Mouse (Mus musculus): ENCODE results near the gene Anapc2. TPM values are rescaled to one million over a fixed set of nuclear protein-coding genes. Genes with fewer than 3 reads are reported as not detected.

The Anapc2 gene
- total RNA-seq, 2 experiments from 2014 or later: 84.6 to 84.7 TPM

DNA sequence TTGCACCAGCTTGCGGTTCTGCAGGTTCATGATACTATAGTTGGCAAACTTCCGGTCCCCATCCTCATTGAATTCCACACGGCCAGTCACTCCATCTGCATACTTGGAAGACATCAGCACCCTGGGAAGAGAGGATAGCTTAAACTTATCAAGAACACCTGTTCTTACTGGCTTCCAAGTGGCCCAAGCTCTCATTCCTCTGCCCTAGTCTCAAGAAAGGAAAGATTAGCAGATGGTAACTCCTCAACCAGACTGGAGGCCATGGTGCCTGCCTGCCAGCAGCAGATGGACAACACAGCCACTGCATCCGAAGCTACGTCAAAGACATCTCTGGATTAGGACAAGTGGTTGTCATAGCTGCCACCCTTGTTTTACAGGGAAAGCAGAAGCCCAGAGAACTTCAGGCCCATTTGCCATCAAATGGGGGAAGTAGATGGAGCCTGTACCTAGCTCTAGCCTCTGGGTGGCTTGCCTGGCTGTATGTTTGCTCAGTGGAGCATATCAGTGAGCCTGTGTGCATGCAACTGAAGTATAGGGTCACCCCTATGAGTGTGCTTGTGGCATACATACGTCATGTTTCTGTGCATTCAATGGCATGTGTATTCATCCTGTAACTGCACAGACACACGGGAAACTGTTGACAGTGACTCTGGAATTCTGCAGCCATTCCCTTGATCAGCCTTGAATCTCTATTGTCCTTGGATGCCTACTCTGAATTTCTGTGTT is 31.8 kb downstream of the Anapc2 start:
- TF ChIP-seq CTCF (conservative IDR thresholded peaks at IDR 0.05): no peak
- H3K4me3 ChIP-seq: no peak overlapping the region; the same call in 1 of the 2 replicates
- DNase-seq (ENCODE audit: low spot score in 2 of 2): peak in 1 of 2 experiments; percentile 16
- H3K27ac ChIP-seq: peak overlapping the region; percentile 48; the same call in 1 of the 2 replicates

DNA sequence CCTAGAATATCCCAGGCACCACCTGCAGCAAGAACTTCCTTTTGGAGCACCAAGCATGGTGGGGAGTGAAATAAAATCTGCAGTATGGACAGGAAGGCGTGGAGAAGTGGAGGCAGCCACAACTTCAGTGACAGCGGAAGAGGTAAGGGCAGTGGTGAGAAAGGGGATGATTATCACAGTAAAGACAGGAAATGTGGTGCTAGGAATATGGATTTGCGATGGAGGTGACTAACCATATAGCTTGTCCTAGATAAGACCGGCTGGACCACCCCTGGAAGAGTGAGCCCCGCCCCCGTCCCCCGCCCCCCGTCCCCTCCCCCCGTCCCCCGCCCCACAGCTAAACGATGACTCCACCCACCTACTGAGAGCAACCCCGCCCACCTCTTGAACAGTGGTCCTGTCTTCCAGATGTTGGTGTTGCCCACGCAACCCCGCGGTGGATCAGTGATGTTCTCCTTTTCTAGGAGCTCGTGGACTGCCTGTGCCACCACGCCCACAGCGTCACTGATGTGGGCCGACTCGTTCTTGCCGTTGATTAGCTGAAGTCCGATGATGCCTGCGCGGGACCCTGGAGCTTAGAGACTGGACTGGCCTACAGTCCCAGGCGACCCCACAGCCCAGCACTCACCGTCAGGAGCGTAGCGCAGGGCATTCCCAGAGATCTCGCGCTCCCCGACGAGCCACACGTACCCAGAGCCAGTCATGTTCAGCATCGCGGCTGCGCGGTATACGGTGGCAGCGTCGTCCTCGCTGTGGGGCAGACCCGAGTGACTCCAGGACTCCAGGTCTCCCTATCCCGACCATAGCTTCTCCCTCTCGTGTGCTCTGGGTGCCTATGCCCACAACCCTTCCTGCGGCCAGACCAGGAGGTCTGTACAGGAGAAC is 32.6 kb downstream of the Anapc2 start:
- Histone ChIP-seq H3K27ac (peak overlapping the region; percentile 51; the same call in 1 of the 2 replicates), H3K4me3 (peak overlapping the region; percentile 46)
- no peak for TF ChIP-seq CTCF (conservative IDR thresholded peaks at IDR 0.05)
- peak in 1 of 2 experiments; percentile 10 for DNase-seq (ENCODE audit: low spot score in 2 of 2)

DNA sequence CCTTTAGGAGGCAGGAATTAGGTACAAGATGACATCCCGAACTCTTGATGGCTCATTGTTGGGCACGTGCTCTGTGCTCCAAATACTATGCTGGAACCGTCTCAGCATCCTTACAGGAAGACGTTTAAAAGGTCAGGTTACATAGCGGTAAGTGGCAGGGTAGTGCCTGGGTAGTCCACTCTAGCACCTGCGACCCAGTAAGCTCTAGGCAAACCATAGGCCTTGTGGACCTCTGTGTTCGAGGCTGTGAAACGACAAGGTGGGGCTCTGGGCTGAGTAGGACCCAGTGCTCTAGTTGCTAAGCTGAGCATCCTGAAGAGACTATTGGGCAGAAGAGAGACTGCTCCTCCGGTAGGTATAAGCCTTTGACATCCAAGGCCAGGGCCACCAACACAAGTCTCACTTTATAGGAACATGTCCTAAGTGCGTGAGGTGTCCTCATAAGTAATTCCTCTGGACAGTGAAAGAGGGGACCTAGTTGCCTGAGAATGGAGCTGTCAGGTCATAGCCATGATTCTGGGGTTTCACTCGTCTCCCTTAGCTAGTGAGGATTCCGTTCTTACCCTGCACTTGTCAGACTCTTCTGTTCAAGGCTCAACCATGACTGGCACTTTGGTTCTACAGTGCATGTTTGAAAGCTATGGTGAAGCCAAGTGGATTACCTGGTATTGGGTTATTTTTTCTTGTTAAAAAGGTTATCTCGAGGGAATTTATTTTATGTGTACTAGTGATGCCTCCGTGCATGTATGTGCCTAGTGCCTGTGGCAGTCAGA is 33.5 kb downstream of the Anapc2 start:
- Histone ChIP-seq H3K27ac (peak overlapping the region; percentile 51; the same call in 1 of the 2 replicates), H3K4me3 (no peak overlapping the region; the same call in 1 of the 2 replicates)
- DNase-seq (ENCODE audit: low spot score in 2 of 2): no peak
- no peak for TF ChIP-seq CTCF (conservative IDR thresholded peaks at IDR 0.05)

GRCm38 (mm10) chr2:25310180-25310579 is 37.9 kb downstream of the Anapc2 start:
- DNase-seq (ENCODE audit: low spot score in 2 of 2): no peak
- Histone ChIP-seq H3K4me3 (no peak overlapping the region), H3K27ac (no peak overlapping the region)
- no peak for TF ChIP-seq CTCF (conservative IDR thresholded peaks at IDR 0.05)

- DNase-seq (ENCODE audit: low spot score in 2 of 2): no peak
- Histone ChIP-seq H3K4me3 (no peak overlapping the region), H3K27ac (peak overlapping the region; percentile 2; the same call in 1 of the 2 replicates)
- TF ChIP-seq CTCF (conservative IDR thresholded peaks at IDR 0.05): no peak
These were observed 38.7 kb downstream of the Anapc2 start for GRCm38 (mm10) chr2:25310969-25311368.

DNA sequence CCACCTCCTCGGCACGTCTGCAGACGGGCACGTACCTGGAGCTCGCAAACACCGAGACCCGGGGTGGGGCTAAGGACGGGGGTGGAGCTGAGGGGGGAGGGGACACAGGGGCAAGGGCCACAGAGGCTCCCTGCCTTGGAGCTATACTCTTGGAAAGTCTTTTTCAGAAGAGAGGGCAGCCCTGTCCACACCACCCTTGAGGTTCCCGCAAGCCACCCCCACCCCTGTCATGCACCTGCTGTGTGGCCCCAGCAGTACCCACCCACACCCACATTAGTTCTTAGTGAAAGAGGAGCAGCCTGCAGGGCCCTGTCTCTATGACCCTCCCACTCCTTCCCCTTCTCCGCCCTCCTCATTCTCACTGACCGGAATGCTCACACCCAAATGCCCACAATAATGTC is 39.2 kb downstream of the Anapc2 start:
- TF ChIP-seq CTCF (conservative IDR thresholded peaks at IDR 0.05): no peak

DNA sequence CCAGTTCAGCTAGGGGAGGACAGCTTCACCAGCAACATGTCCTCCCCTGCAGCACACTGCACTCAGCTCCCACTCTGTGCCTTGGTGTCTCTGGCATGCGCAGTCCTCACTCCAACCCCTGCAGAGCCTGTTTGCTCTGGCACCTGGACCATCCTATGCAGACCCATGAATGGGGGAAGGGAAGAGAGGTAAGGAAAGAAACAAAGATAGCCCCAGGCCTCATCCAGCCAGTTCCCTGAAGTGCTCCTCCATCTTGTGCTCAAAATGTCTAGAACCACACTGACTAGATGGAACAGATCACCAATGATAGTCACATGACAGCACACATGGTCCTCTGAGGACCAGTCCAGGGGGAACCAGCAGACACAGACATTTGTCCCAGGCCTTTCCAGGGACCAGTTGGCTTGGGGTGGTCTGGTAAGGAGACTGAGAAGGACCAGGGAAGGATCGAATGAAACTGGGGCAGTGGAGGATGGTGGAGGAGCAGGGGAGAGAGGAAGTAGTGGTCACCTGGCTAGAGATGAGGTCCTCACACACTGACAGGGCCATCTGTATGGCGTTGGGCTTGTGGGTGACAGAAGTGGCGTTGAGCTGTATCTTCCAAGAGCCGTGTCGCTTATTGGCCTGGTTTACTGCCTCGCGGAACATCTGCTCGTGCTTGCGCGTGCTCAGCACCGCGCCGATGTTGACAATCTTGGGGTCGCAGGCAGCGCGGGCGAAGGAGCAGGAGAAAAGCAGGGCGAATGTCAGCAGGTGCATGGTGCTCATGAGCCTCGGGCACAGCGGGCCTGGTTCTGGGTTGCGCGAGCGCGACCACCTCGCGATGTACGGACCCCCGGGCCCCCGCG is 46.1 kb downstream of the Anapc2 start:
- Histone ChIP-seq H3K27ac (peak overlapping the region; percentile 99), H3K4me3 (peak overlapping the region; percentile 86)
- no peak for TF ChIP-seq CTCF (conservative IDR thresholded peaks at IDR 0.05)
- DNase-seq (ENCODE audit: low spot score in 2 of 2): peak; percentile 44 to 48

More for the DNA sequence above, 39.2 kb downstream of the Anapc2 start:
- 0 out of 2 replicates have a peak overlapping the region, but pooled peaks have one; percentile 2 for H3K27ac ChIP-seq
- DNase-seq (ENCODE audit: low spot score in 2 of 2): no peak
- no peak overlapping the region for H3K4me3 ChIP-seq

GRCm38 (mm10) chr2:25318971-25319773 is 46.9 kb downstream of the Anapc2 start, which contains the start of gene Grin1:
Gene Grin1, minus strand, starts transcription at chr2:25319187.
- Histone ChIP-seq H3K27ac (peak within 1 kb of the TSS; percentile 99), H3K4me3 (peak within 1 kb of the TSS; percentile 86)
- no peak for TF ChIP-seq CTCF (conservative IDR thresholded peaks at IDR 0.05)
- DNase-seq (ENCODE audit: low spot score in 2 of 2): peak; percentile 89 to 91

- TF ChIP-seq CTCF (conservative IDR thresholded peaks at IDR 0.05): no peak
- Histone ChIP-seq H3K27ac (peak overlapping the region; percentile 51; the same call in 1 of the 2 replicates), H3K4me3 (no peak overlapping the region)
- no peak for DNase-seq (ENCODE audit: low spot score in 2 of 2)
These were observed 47.8 kb downstream of the Anapc2 start for GRCm38 (mm10) chr2:25320084-25320483.

DNA sequence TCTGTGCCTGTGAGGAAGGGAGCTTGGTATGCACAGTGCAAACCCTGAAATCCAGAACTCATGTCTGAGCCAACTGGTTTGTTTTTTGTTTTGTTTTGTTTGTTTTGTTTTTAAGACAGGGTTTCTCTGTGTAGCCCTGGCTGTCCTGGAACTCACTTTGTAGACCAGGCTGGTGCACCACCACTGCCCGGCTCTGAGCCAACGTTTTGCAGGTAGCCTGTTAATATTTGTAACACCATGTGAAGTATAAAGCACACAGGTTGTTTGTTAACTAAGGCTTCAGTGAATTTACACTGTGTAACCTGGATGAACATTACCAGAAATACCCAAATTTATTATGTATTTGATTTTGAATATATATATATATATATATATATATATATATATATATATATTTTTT is 53.8 kb downstream of the Anapc2 start:
- no peak overlapping the region for H3K4me3 ChIP-seq
- DNase-seq (ENCODE audit: low spot score in 2 of 2): no peak
- TF ChIP-seq CTCF (conservative IDR thresholded peaks at IDR 0.05): no peak
- no peak overlapping the region for H3K27ac ChIP-seq

DNA sequence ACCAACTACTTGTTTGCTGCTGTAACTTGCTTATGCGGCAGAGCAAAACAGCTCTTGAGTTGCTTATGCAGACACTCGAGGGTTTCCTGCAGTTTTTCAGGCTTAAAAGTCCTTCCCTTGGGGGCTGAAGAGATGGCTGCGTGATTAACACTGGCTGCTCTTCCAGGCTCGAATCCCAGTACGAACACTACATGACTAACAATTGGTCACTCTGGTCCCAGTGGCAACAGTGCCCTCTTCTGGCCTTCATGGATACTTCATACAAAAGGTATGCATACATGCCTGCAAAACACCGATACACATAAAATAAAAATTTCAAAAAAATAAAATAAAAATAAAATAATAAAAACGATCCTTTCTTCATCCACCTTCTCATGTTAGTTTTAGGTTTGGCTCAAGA is 56.2 kb downstream of the Anapc2 start:
- DNase-seq (ENCODE audit: low spot score in 2 of 2): no peak

More for the DNA sequence above, 56.2 kb downstream of the Anapc2 start:
- peak; percentile 77 for TF ChIP-seq CTCF (conservative IDR thresholded peaks at IDR 0.05)
- Histone ChIP-seq H3K4me3 (no peak overlapping the region), H3K27ac (no peak overlapping the region)

Measured in layer of hippocampus, adult 2 months (tissue).